In genomic region chr9:97017121-97017810, GRCm38 (mm10) we compare ENCODE assay signal across 8 mouse cellular contexts. TPM values are rescaled to one million over a fixed set of nuclear protein-coding genes. Genes with fewer than 3 reads are reported as not detected.
DNase-seq lines count a peak whose midpoint lies in the region; ATAC-seq and TF ChIP-seq lines count a peak whose summit lies in the region.

No protein-coding gene starts in this region.

- no peaks in the 10 kb centered on the region for H3K27me3 ChIP-seq in forebrain, embryonic 14.5 days (replicated peaks; ENCODE audit: control insufficient read depth, insufficient read depth, low read length)
- H3K27me3 ChIP-seq in kidney, embryonic 14.5 days (ENCODE audit: control insufficient read depth, insufficient read depth, low read length) = no peaks in the 10 kb centered on the region; the same call in 1 of the 2 replicates
- H3K27me3 ChIP-seq in midbrain, embryonic 11.5 days (ENCODE audit: control insufficient read depth, insufficient read depth, low read length) = no peaks in the 10 kb centered on the region

- H3K4me1 ChIP-seq in lung, adult 2 months (ENCODE audit: control insufficient read depth, insufficient read depth, low read length) = no peaks in the 10 kb centered on the region
- H3K4me1 ChIP-seq in bone marrow macrophage, adult 2 months (ENCODE audit: control insufficient read depth, insufficient read depth, low read length) = peaks cover 5% of the 10 kb centered on the region; the same call in 1 of the 2 replicates
- peaks cover 48% of the 10 kb centered on the region for H3K4me1 ChIP-seq in forebrain, embryonic 14.5 days (ENCODE audit: control insufficient read depth, insufficient read depth, low read length)
- H3K4me1 ChIP-seq in kidney, embryonic 14.5 days (ENCODE audit: control insufficient read depth, insufficient read depth, low read length) = peaks cover 39% of the 10 kb centered on the region
- H3K4me1 ChIP-seq in midbrain, embryonic 11.5 days (ENCODE audit: control insufficient read depth, insufficient read depth, low read length) = peaks cover 52% of the 10 kb centered on the region

- ATAC-seq in forebrain, embryonic 14.5 days = no peak
- ATAC-seq in kidney, embryonic 14.5 days (ENCODE audit: low FRiP score, low TSS enrichment) = no peak
- ATAC-seq in midbrain, embryonic 11.5 days (ENCODE audit: low FRiP score) = no peak

- no peak for TF ChIP-seq POLR2A in lung, adult 2 months (IDR thresholded peaks at IDR 0.05; ENCODE audit: borderline replicate concordance, extremely low read depth, low read depth, low read length)
- no peak for TF ChIP-seq POLR2A in bone marrow macrophage, adult 2 months (IDR thresholded peaks at IDR 0.05; ENCODE audit: borderline replicate concordance, low read depth, low read length)

- no peak overlapping the region for H3K4me3 ChIP-seq in lung, adult 2 months (replicated peaks; ENCODE audit: extremely low read depth, low read depth, low read length)
- peak overlapping the region; percentile 50 for H3K4me3 ChIP-seq in bone marrow macrophage, adult 2 months (ENCODE audit: insufficient read depth, low read length)
- peak overlapping the region; percentile 79 for H3K4me3 ChIP-seq in forebrain, embryonic 14.5 days (ENCODE audit: low read depth, low read length)
- H3K4me3 ChIP-seq in kidney, embryonic 14.5 days (ENCODE audit: low read length) = peak overlapping the region; percentile 76
- H3K4me3 ChIP-seq in midbrain, embryonic 11.5 days (ENCODE audit: low read depth, low read length) = peak overlapping the region; percentile 68

- no peak for TF ChIP-seq CTCF in lung, adult 2 months (IDR thresholded peaks at IDR 0.05; ENCODE audit: insufficient read depth, low read length)
- 0 out of 2 replicates have a peak, but pooled peaks have one; percentile 3 for TF ChIP-seq CTCF in bone marrow macrophage, adult 2 months (IDR thresholded peaks at IDR 0.05; ENCODE audit: low read depth, low read length)

- H3K9ac ChIP-seq in forebrain, embryonic 14.5 days (ENCODE audit: low read length) = peak overlapping the region; percentile 97
- peak overlapping the region; percentile 86 for H3K9ac ChIP-seq in kidney, embryonic 14.5 days (ENCODE audit: low read depth, low read length)
- H3K9ac ChIP-seq in midbrain, embryonic 11.5 days (ENCODE audit: low read length) = peak overlapping the region; percentile 98

- H3K9me3 ChIP-seq in forebrain, embryonic 14.5 days (replicated peaks; ENCODE audit: control insufficient read depth, low read length) = no peaks in the 10 kb centered on the region
- no peaks in the 10 kb centered on the region for H3K9me3 ChIP-seq in kidney, embryonic 14.5 days (ENCODE audit: control insufficient read depth, low read length)
- no peaks in the 10 kb centered on the region for H3K9me3 ChIP-seq in midbrain, embryonic 11.5 days (ENCODE audit: control insufficient read depth, low read length)

- WGBS in lung, adult 2 months = 3% methylated on average over 34 of the region's 34 CpGs
- under 1% methylated on average over 33 of the region's 34 CpGs for WGBS in forebrain, embryonic 14.5 days
- under 1% methylated on average over 34 of the region's 34 CpGs for WGBS in kidney, embryonic 14.5 days
- WGBS in midbrain, embryonic 11.5 days = under 1% methylated on average over 34 of the region's 34 CpGs

- DNase-seq in lung, adult 2 months = peak; percentile 7
- DNase-seq in lung, postnatal 25 days (ENCODE audit: low spot score) = no peak
- DNase-seq in forebrain, embryonic 14.5 days (ENCODE audit: low spot score) = peak; percentile 62
- peak; percentile 96 for DNase-seq in midbrain, embryonic 11.5 days (ENCODE audit: low spot score, missing footprints)
- DNase-seq in c-Kit-positive CD71-positive TER-119-positive erythroid progenitor cells, embryonic 14.5 days (ENCODE audit: low spot score) = no peak
- DNase-seq in urinary bladder, adult 2 months (ENCODE audit: low spot score) = no peak

- peak overlapping the region; percentile 75 for H3K4me2 ChIP-seq in forebrain, embryonic 14.5 days (ENCODE audit: low read length)
- peak overlapping the region; percentile 95 for H3K4me2 ChIP-seq in kidney, embryonic 14.5 days (replicated peaks; ENCODE audit: low read depth, low read length)
- peak overlapping the region; percentile 60 for H3K4me2 ChIP-seq in midbrain, embryonic 11.5 days

- no peak overlapping the region for H3K27ac ChIP-seq in bone marrow macrophage, adult 2 months (ENCODE audit: insufficient read depth, low read depth, low read length)
- H3K27ac ChIP-seq in forebrain, embryonic 14.5 days (ENCODE audit: low read depth, low read length) = peak overlapping the region; percentile 96
- H3K27ac ChIP-seq in kidney, embryonic 14.5 days (ENCODE audit: low read depth, low read length) = peak overlapping the region; percentile 96; the same call in 1 of the 2 replicates
- peak overlapping the region; percentile 99 for H3K27ac ChIP-seq in midbrain, embryonic 11.5 days (ENCODE audit: low read depth, low read length)

- no peaks in the 10 kb centered on the region for H3K36me3 ChIP-seq in forebrain, embryonic 14.5 days (ENCODE audit: control insufficient read depth, insufficient read depth, low read length)
- H3K36me3 ChIP-seq in kidney, embryonic 14.5 days (ENCODE audit: control insufficient read depth, insufficient read depth, low read length) = no peaks in the 10 kb centered on the region
- no peaks in the 10 kb centered on the region for H3K36me3 ChIP-seq in midbrain, embryonic 11.5 days (ENCODE audit: control insufficient read depth, insufficient read depth, low read length)

RNA-seq across cellular contexts. Expression of gene Spsb4, which starts 1.4 kb away (rescaled TPM):
- polyA plus RNA-seq in lung, adult 2 months (2012; rRNA removed) = 0.62 and 1.2 TPM in 2 replicates
- polyA plus RNA-seq in bone marrow macrophage, adult 2 months (2012; ENCODE audit: insufficient read depth, insufficient read length, missing spikeins) = not detected in 2 replicates
- 18.3 and 20.8 TPM in 2 replicates for polyA plus RNA-seq in forebrain, embryonic 14.5 days (2014; fragmentation: Nextera tagmentation; extraction: Ambion mirVana)
- polyA plus RNA-seq in kidney, embryonic 14.5 days (2014; fragmentation: Nextera tagmentation; extraction: Ambion mirVana) = 42.0 and 55.6 TPM in 2 replicates
- 107 and 115 TPM in 2 replicates for polyA plus RNA-seq in midbrain, embryonic 11.5 days (2014; fragmentation: Nextera tagmentation; extraction: Ambion mirVana)
- polyA plus RNA-seq in urinary bladder, adult 2 months (2012; rRNA removed) = 0.41 and 0.60 TPM in 2 replicates

Comparison
In these comparisons a context has a peak if more than half of its experiments do, and no peak if none do; other contexts are left out.
1. DNase-seq: peak in lung, adult 2 months (single experiment), forebrain, embryonic 14.5 days (single experiment) and midbrain, embryonic 11.5 days (single experiment); none in lung, postnatal 25 days (single experiment), c-Kit-positive CD71-positive TER-119-positive erythroid progenitor cells, embryonic 14.5 days (single experiment) and urinary bladder, adult 2 months (single experiment).
2. Peak in every context shown above with its lines, with median percentiles within 50 percentile points of each other: H3K4me2 ChIP-seq and H3K9ac ChIP-seq.